Mouse (Mus musculus): ENCODE results near the gene Prpf38b. TPM values are rescaled to one million over a fixed set of nuclear protein-coding genes. Genes with fewer than 3 reads are reported as not detected.
A peak's percentile ranks its signal among the peaks of the same experiment; 100 is the strongest.

Prpf38b gene
- polyA plus RNA-seq, 1 experiment from 2014 or later = 54.4 TPM

DNA sequence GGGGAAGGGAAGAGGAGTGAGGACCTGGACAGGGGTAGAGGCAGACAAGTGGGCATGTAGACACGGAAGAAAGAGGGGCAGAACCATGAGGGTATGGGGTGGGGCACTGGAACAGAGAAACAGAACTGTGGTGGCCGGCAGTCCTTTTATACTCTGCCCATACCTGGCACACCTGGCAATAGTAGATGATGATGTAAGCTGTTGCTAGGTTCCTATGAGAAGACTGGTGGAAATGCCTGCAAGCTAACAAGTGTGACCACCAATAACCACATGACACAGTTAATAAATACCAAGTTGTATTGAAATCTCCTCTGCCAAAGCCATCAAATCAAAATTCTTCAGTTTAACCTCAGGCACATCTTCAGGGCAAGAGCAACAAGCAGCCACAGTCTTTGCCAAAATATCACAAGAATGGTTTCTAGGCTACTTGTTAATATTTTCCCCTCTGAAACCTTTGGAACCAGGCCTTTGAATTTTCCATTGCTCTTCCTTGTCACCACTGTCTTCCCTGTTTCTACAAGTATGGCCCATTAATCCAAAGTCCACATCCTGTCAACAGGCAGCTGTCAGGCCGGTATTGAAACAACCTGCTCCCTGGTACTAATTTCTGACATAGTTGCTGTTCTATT lies 9.0 kb upstream of the Prpf38b start:
- Histone ChIP-seq H3K36me3 (no peaks in the 10 kb centered on the region), H3K27ac (replicated peaks) (no peak overlapping the region), H3K27me3 (no peaks in the 10 kb centered on the region), H3K4me1 (replicated peaks) (no peaks in the 10 kb centered on the region), H3K9ac (no peak overlapping the region), H3K4me3 (no peak overlapping the region), H3K9me3 (no peaks in the 10 kb centered on the region), H3K4me2 (no peak overlapping the region)
- no peak for ATAC-seq (ENCODE audit: low FRiP score, low read depth)
- 87% methylated on average over 3 of the region's 3 CpGs for WGBS

DNA sequence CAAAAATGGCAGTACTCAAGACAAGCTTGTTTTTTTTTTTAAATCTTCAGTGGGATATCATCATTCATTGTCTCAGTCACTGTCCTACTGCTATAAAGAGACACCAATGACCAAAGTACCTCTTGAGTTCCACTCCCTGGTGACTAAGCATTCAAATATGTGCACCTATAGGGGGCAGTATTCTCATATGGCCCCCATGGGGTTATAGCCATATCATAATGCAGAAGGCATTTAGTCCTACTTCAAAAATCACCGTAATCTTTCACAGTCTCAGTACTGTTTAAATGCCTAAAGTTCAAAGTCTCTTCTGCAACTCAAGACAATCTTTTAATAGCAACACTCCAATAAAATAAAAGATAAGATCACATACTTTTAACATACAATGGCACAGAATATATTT lies 7.3 kb upstream of the Prpf38b start:
- Histone ChIP-seq H3K36me3 (no peaks in the 10 kb centered on the region), H3K27ac (replicated peaks) (no peak overlapping the region), H3K9ac (no peak overlapping the region), H3K4me2 (no peak overlapping the region), H3K4me1 (replicated peaks) (no peaks in the 10 kb centered on the region), H3K4me3 (no peak overlapping the region), H3K9me3 (no peaks in the 10 kb centered on the region), H3K27me3 (no peaks in the 10 kb centered on the region)
- no peak for ATAC-seq (ENCODE audit: low FRiP score, low read depth)
- 100% methylated on average over 1 of the region's 1 CpGs for WGBS

DNA sequence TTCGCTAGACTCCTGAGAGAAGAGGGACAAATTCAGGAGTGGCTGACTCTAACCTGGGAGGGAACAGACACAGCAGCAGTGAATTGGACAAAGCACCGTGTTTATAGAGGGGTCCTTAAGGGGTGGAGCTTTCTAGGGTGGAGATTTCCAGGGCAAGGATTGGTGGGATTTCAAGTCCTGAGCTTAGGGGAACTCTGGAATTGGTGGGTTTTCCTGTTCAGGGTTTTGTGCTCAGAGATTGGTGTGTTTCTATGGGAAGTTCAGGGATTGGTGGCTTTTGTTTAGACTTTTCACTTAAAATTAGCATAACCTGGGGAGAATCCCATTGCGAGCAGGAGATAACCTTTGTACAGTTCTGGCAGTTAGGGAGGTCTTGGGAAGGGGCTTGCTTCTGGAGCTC lies 6.5 kb upstream of the Prpf38b start:
- Histone ChIP-seq H3K27me3 (no peaks in the 10 kb centered on the region), H3K9me3 (no peaks in the 10 kb centered on the region), H3K27ac (replicated peaks) (no peak overlapping the region), H3K4me2 (no peak overlapping the region), H3K36me3 (no peaks in the 10 kb centered on the region), H3K4me1 (replicated peaks) (no peaks in the 10 kb centered on the region), H3K4me3 (no peak overlapping the region), H3K9ac (no peak overlapping the region)
- no peak for ATAC-seq (ENCODE audit: low FRiP score, low read depth)
- WGBS = 60% methylated on average over 3 of the region's 3 CpGs

DNA sequence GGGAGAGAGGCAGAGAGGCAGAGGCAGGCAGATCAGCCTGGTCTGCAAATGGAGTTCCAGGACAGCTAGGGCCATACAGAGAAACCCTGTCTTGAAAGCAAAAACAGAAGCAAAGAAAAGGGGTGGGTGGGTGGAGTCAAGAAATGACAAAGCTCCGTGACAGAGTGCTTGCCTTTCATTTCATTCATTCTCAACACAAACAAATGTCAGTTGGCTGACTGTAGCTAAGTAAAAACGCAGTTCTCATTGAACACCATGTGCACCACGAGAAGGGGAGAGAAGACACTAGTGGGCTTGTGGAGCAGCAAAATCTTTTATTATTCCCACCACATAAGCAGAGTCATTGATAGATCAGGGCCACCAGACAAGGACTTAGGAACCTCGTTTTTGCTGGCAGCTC lies 5.3 kb upstream of the Prpf38b start:
- Histone ChIP-seq H3K9ac (no peak overlapping the region), H3K4me1 (replicated peaks) (peaks cover 3% of the 10 kb centered on the region; the same call in 1 of the 2 replicates), H3K9me3 (no peaks in the 10 kb centered on the region), H3K27me3 (no peaks in the 10 kb centered on the region), H3K4me3 (no peak overlapping the region), H3K27ac (replicated peaks) (no peak overlapping the region), H3K4me2 (no peak overlapping the region), H3K36me3 (no peaks in the 10 kb centered on the region)
- WGBS = 41% methylated on average over 4 of the region's 4 CpGs
- ATAC-seq (ENCODE audit: low FRiP score, low read depth) = no peak

DNA sequence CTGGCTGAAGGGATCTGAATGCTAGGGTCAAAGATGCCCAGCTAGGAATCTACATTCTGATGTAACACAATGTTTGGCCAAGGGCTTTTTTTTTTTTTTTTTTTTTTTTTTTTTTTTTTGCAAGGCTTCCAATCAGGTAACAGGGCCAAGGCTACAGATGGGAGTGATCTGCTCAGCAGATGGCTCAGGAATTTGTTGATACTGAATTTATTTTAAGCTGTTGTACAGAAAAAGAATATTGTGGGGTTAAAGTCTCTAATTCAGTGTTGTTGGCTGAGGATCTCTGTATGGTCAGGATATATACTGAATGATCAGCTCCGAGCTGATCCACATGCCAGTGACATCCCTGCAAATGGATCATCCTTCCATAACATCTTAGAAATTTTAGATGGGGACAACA lies 4.5 kb upstream of the Prpf38b start:
- Histone ChIP-seq H3K36me3 (no peaks in the 10 kb centered on the region), H3K9me3 (no peaks in the 10 kb centered on the region), H3K9ac (no peak overlapping the region), H3K4me2 (no peak overlapping the region), H3K27me3 (no peaks in the 10 kb centered on the region), H3K27ac (replicated peaks) (no peak overlapping the region), H3K4me3 (no peak overlapping the region), H3K4me1 (replicated peaks) (peaks cover 3% of the 10 kb centered on the region; the same call in 1 of the 2 replicates)
- WGBS = 86% methylated on average over 1 of the region's 1 CpGs
- ATAC-seq (ENCODE audit: low FRiP score, low read depth) = no peak

DNA sequence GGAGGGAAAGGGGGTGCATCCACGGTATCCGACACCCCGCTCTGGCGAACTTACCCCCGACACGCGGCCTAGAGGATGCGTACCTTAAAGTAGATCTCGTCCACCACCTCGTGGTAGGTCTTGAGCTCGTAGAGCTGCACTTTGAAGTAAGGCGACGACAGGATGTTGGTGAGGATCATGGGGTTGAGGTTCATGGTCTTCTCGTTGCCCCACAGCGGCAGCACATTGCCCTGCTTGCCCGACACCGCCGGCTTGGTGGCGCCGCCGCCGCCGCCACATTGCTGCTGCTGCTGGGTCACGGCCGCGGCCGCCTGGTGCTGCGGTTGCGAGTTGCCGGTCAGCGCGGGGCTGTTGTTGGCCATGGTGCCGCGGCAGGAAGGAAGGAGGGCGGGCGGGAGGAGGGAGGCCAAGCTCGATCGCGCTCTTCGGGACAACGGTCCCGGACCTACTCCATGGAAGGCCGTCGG lies 413 bp downstream of the Prpf38b start:
- peak overlapping the region; percentile 98 for H3K27ac ChIP-seq (replicated peaks)
- no peaks in the 10 kb centered on the region for H3K27me3 ChIP-seq
- peaks cover 13% of the 10 kb centered on the region for H3K36me3 ChIP-seq
- peak overlapping the region; percentile 99 for H3K4me3 ChIP-seq
- 0% methylated on average over 39 of the region's 44 CpGs for WGBS
- peaks cover 23% of the 10 kb centered on the region for H3K4me1 ChIP-seq (replicated peaks)
- ATAC-seq (ENCODE audit: low FRiP score, low read depth) = peak; percentile 92
- no peaks in the 10 kb centered on the region for H3K9me3 ChIP-seq
- peak overlapping the region; percentile 99 for H3K4me2 ChIP-seq
- H3K9ac ChIP-seq = peak overlapping the region; percentile 84

DNA sequence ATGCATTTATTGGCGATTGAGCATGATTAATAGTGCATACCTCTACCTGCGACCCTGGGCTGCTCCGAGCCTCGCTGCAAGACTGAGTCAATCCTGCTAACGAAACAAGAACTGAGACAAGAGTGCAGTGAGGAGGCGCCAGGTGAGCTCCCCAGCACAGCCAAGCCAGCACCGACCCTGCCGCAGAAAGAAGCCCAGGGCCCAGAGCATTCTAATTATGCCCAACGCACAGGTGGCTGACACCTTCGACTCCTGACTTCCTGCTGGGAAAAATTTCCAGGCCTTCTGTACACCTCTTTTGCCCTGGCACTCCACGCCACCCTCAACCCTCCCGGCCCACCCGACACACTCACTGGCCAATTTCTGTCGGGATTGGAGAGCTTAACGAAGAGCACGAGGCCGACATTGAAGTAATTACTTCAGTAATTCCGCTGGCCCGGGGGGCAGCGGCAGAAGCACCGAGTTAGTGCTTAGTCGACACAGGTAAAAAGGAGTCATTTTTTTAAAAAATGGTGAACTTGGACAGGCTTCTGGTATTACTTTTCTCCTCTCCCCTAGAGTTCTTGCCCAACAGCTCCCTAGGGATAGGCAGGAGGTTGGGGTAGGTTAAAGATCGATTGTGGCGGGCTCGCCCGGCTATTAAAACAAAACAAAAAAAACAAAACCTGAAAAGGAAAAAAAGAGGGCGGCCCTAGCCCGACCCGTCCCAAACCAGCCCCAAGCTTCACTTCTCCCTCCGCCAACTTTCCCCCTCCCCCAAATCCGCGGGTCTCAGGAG lies 1.0 kb downstream of the Prpf38b start:
- no peak for ATAC-seq (ENCODE audit: low FRiP score, low read depth)
- WGBS = under 1% methylated on average over 32 of the region's 32 CpGs
- H3K36me3 ChIP-seq = peaks cover 17% of the 10 kb centered on the region
- H3K4me3 ChIP-seq = peak overlapping the region; percentile 99
- peaks cover 23% of the 10 kb centered on the region for H3K4me1 ChIP-seq (replicated peaks)
- peak overlapping the region; percentile 84 for H3K9ac ChIP-seq
- no peaks in the 10 kb centered on the region for H3K27me3 ChIP-seq
- peak overlapping the region; percentile 98 for H3K27ac ChIP-seq (replicated peaks)
- peak overlapping the region; percentile 99 for H3K4me2 ChIP-seq
- no peaks in the 10 kb centered on the region for H3K9me3 ChIP-seq

DNA sequence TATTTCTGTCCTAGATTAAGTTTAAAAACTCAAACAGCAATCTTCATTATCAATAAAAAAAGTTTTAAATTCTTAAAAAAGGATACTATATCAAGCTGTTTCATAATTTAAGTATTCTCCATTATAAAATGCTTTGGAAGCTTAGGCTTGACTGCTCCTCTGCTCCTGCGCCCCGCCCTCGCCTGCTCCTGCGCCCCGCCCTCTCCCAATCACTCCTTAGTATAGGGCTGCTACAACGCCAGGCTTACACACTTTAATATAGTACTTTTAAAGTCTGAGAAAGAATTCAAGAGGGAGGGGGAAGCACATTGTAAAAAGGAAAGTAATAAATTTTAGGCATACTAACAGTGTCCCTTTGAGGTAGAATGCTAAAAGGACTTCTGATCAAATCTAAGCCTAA lies 8.6 kb downstream of the Prpf38b start:
- Histone ChIP-seq H3K9ac (no peak overlapping the region), H3K4me2 (no peak overlapping the region), H3K9me3 (no peaks in the 10 kb centered on the region), H3K4me3 (no peak overlapping the region), H3K4me1 (replicated peaks) (no peaks in the 10 kb centered on the region), H3K27ac (replicated peaks) (no peak overlapping the region), H3K27me3 (no peaks in the 10 kb centered on the region), H3K36me3 (peaks cover 47% of the 10 kb centered on the region)
- ATAC-seq (ENCODE audit: low FRiP score, low read depth) = no peak
- WGBS = 95% methylated on average over 6 of the region's 6 CpGs

DNA sequence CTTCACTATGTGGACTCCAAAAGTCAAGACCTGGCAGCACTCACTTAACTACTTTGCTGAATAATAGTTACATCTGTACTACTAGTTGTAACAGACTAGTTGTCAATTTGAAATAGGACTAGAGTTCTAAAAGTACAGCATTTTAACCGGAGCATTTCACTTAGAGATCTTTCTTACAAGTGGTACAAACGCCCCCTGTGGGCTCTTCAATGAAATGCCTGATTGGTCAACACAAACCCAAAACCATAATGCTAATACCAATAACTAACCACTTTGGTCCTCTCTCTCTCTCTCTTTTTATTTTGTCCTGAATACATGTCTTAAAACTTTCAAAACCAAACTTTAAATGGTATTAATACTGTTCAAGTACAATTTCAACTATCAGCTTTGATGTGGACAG lies 9.5 kb downstream of the Prpf38b start:
- Histone ChIP-seq H3K27me3 (no peaks in the 10 kb centered on the region), H3K9ac (no peak overlapping the region), H3K4me2 (no peak overlapping the region), H3K4me3 (no peak overlapping the region), H3K36me3 (peaks cover 41% of the 10 kb centered on the region), H3K4me1 (replicated peaks) (no peaks in the 10 kb centered on the region), H3K9me3 (no peaks in the 10 kb centered on the region), H3K27ac (replicated peaks) (no peak overlapping the region)
- WGBS = 57% methylated on average over 2 of the region's 2 CpGs
- ATAC-seq (ENCODE audit: low FRiP score, low read depth) = no peak

DNA sequence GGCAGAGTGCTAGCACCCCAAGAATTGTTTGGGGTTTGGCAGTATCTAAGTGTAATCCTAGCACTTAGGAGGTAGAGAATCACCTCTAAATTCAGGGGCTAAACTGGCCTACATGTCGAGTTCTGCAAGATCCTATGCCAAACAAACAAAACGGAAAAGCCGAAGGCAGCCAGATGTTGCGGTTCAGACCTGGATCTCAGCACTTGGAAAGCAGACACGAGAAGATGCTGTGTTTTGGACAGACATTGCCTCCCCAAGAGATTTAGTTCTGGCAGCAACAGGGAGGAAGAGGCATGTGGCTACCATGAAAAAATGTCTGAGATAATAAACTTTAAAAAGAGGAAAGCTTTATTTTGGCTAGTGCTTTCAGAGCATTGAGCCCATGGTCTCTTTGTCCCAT lies 10.8 kb downstream of the Prpf38b start:
- Histone ChIP-seq H3K36me3 (peaks cover 31% of the 10 kb centered on the region), H3K4me3 (no peak overlapping the region), H3K4me1 (replicated peaks) (no peaks in the 10 kb centered on the region), H3K9me3 (no peaks in the 10 kb centered on the region), H3K27me3 (no peaks in the 10 kb centered on the region), H3K4me2 (no peak overlapping the region), H3K27ac (replicated peaks) (no peak overlapping the region), H3K9ac (no peak overlapping the region)
- ATAC-seq (ENCODE audit: low FRiP score, low read depth) = no peak
- WGBS = 80% methylated on average over 5 of the region's 5 CpGs

DNA sequence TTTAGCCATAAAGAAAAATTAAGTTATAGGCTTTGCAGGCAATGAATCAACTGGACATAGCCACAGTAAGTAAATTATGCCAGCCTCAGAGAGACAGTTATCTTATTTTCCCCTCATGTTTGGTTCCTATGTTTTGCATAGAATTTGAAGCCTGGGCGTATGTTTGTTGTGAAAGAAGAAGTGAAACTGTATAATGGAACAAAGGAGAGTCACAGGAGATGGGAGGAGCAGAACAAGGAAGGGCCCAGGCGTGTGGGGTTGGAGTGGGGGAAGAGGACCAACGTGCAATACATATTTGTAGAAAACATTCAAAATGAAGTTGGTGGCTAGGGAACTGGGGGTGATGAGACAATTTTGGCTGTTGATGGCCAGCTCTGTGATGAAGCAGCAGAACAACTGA lies 11.4 kb downstream of the Prpf38b start:
- H3K27ac ChIP-seq (replicated peaks) = no peak overlapping the region
- no peaks in the 10 kb centered on the region for H3K4me1 ChIP-seq (replicated peaks)
- no peak overlapping the region for H3K9ac ChIP-seq
- H3K4me3 ChIP-seq = no peak overlapping the region
- ATAC-seq (ENCODE audit: low FRiP score, low read depth) = no peak
- H3K27me3 ChIP-seq = no peaks in the 10 kb centered on the region
- peaks cover 27% of the 10 kb centered on the region for H3K36me3 ChIP-seq
- no peak overlapping the region for H3K4me2 ChIP-seq
- no peaks in the 10 kb centered on the region for H3K9me3 ChIP-seq
- 91% methylated on average over 3 of the region's 3 CpGs for WGBS

DNA sequence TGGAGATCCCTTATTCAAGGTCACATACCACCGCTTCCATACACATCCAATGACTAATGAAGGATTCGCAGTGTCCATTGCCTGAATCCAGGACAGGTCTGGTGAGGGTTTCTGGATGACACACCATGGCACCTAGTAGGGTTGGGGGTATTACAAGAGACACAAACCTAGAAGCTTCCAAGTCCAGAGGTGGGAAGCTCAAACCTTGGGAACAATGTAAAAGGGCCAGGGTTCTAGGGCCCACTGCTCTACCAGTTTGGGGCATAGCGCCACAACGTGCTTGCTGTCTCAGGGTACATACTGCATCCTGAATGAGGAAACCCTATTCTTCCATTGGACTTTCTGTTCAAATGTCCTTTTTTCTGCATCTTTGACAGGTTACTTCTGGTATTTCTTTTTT lies 12.9 kb downstream of the Prpf38b start:
- Histone ChIP-seq H3K4me3 (no peak overlapping the region), H3K36me3 (peaks cover 12% of the 10 kb centered on the region), H3K4me2 (no peak overlapping the region), H3K27ac (replicated peaks) (no peak overlapping the region), H3K4me1 (replicated peaks) (no peaks in the 10 kb centered on the region), H3K27me3 (no peaks in the 10 kb centered on the region), H3K9me3 (no peaks in the 10 kb centered on the region), H3K9ac (no peak overlapping the region)
- ATAC-seq (ENCODE audit: low FRiP score, low read depth) = no peak
- 93% methylated on average over 4 of the region's 4 CpGs for WGBS
